Mouse (Mus musculus) spleen, adult 2 months (tissue): ENCODE measurements around the gene Tlcd1.

Source experiments
- CTCF ChIP-seq: fragments of 200-500 bp; IDR thresholded peaks from 2 replicates; pipeline ENCODE4 v1.5.1; 2011; ENCODE audit warnings: mild to moderate bottlenecking, inconsistent platforms; ENCODE audit not compliant: insufficient read depth, insufficient read length, insufficient replicate concordance; ENCODE audit errors: extremely low read depth
- POLR2A ChIP-seq: fragments of 200-500 bp; IDR thresholded peaks from 2 replicates; pipeline ENCODE4 v1.6.1; 2011; ENCODE audit warnings: low read depth, low read length, inconsistent platforms

DNA sequence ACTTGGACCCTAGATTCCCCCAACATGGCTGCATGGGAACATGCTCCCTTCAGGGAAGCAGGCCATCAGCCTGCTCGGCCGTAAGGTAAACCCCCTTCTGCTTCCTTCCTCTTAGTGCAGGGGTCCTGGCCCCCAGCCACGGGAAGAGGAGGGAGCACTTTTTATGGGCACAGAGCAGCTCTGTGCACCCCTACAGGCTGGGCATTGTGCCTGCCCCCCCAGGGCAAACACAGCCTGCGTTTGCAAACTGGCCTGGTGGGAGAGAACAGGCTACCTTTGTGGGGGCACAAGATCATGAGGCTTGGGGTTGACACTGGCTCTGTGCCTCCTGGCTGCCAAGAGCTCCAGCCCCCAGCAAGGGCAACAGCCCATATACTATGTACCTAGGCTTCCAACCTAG, 14.5 kb upstream of the Tlcd1 start:
- TF ChIP-seq CTCF, result no peak
- no peak for TF ChIP-seq POLR2A
